Mouse (Mus musculus): ENCODE results near the gene Mdga1.

DNA sequence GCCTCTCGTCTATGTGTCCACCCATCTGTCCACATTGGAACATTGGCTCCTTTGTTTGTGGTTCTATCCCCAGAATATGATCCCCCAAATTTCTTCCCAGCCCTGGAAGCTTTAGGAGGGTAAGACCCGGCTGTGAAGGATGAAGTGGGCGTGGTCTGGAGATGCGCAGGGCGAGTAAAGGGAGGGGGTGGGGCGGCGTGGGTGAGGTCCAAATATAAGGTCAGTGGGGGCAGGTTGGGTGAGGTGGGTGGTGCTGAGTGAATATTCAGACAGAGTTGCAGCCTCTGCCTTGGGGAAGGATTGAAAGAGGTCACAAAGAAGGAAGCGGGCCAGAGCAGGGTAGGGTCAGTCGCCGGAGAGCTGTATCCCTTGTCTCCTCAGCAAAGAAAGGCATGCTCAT lies 171.7 kb downstream of the Mdga1 start:
- TF ChIP-seq CTCF (IDR thresholded peaks at IDR 0.05; ENCODE audit: control insufficient read depth, insufficient read depth, low read length) (no peak), POLR2A (IDR thresholded peaks at IDR 0.05; ENCODE audit: borderline replicate concordance, control insufficient read depth, low read depth, low read length) (no peak)
